Mouse (Mus musculus) forebrain, embryonic 16.5 days (tissue): ENCODE measurements around the gene BC005537. TPM values are rescaled to one million over a fixed set of nuclear protein-coding genes. Genes with fewer than 3 reads are reported as not detected.

Experiments used
- ATAC-seq: fragments of 200-750 bp; cut with Nextera tagmentation; 2 replicates; pipeline ENCODE4 v1.8.0; 2017; ENCODE audit warnings: mild to moderate bottlenecking, moderate library complexity
- H3K27ac ChIP-seq: fragments of 300-500 bp; sonication (generic); 2 replicates; pipeline ENCODE4 v1.5.1; 2014; ENCODE audit warnings: low read length, control low read depth
- H3K27me3 ChIP-seq: fragments of 300-500 bp; sonication (generic); replicated peaks from 2 replicates; pipeline ENCODE4 v1.6.1; 2014; ENCODE audit warnings: low read length; ENCODE audit not compliant: control insufficient read depth, insufficient read depth
- H3K36me3 ChIP-seq: fragments of 300-500 bp; sonication (generic); 2 replicates; pipeline ENCODE4 v1.6.1; 2014; ENCODE audit not compliant: control insufficient read depth, insufficient read depth
- H3K4me1 ChIP-seq: fragments of 300-500 bp; sonication (generic); replicated peaks from 2 replicates; pipeline ENCODE4 v1.6.1; 2014; ENCODE audit warnings: low read length; ENCODE audit not compliant: control insufficient read depth, insufficient read depth
- H3K4me2 ChIP-seq: fragments of 300-500 bp; sonication (generic); 2 replicates; pipeline ENCODE4 v1.6.1; 2014; ENCODE audit warnings: mild to moderate bottlenecking, low read length, control low read depth
- H3K4me3 ChIP-seq: fragments of 300-500 bp; sonication (generic); replicated peaks from 2 replicates; pipeline ENCODE4 v1.5.1; 2014; ENCODE audit warnings: mild to moderate bottlenecking, low read length, control low read depth
- H3K9ac ChIP-seq: fragments of 300-500 bp; sonication (generic); replicated peaks from 2 replicates; pipeline ENCODE4 v1.6.1; 2014; ENCODE audit warnings: low read depth, low read length, control low read depth
- H3K9me3 ChIP-seq: fragments of 300-500 bp; sonication (generic); 2 replicates; pipeline ENCODE4 v1.6.1; 2016; ENCODE audit warnings: low read length; ENCODE audit not compliant: control insufficient read depth
- WGBS: fragments of 180-500 bp; shearing (Covaris S2); extraction: QIAGEN DNeasy Blood & Tissue Kit; methylation state at CpG from one replicate; pipeline ENCODE4 v1.1.7; 2014; 5-methylcytosine and 5-hydroxymethylcytosine counted together
- polyA plus RNA-seq: library from polyadenylated mRNA; unstranded; fragments of >200 nt; fragmentation: Nextera tagmentation; extraction: Ambion mirVana; gene quantifications from 2 replicates; pipeline ENCODE4 v1.2.1, GENCODE M21; 2015

The BC005537 gene
- 26.8 and 30.9 TPM in 2 replicates for polyA plus RNA-seq

GRCm38 (mm10) chr13:24801308-24801921 is at the start of gene BC005537:
BC005537 (plus strand) TSS chr13:24801657.
- Histone ChIP-seq H3K4me2 (peak within 1 kb of the TSS; percentile 94), H3K27me3 (no peaks in the 10 kb centered on the region), H3K9me3 (no peaks in the 10 kb centered on the region), H3K9ac (peak within 1 kb of the TSS; percentile 83), H3K4me3 (peak within 1 kb of the TSS; percentile 70), H3K4me1 (peaks cover 23% of the 10 kb centered on the region), H3K36me3 (0 out of 2 replicates have a peak, but pooled peaks cover 2% of the 10 kb centered on the region), H3K27ac (peak within 1 kb of the TSS; percentile 99)
- ATAC-seq = peak; percentile 47
- WGBS = under 1% methylated on average over 52 of the region's 74 CpGs

- H3K27ac ChIP-seq = no peak overlapping the region
- peaks cover 4% of the 10 kb centered on the region for H3K4me1 ChIP-seq
- H3K9ac ChIP-seq = no peak overlapping the region
- no peaks in the 10 kb centered on the region for H3K27me3 ChIP-seq
- ATAC-seq = no peak
- 94% methylated on average over 3 of the region's 3 CpGs for WGBS
- H3K9me3 ChIP-seq = no peaks in the 10 kb centered on the region
- no peaks in the 10 kb centered on the region for H3K36me3 ChIP-seq
- no peak overlapping the region for H3K4me3 ChIP-seq
- H3K4me2 ChIP-seq = no peak overlapping the region
These were observed 44.7 kb upstream of the BC005537 start for GRCm38 (mm10) chr13:24756756-24757155.

GRCm38 (mm10) chr13:24757820-24758564 is 43.5 kb upstream of the BC005537 start:
- WGBS = 90% methylated on average over 12 of the region's 12 CpGs
- no peak overlapping the region for H3K4me2 ChIP-seq
- H3K36me3 ChIP-seq = no peaks in the 10 kb centered on the region
- no peak overlapping the region for H3K9ac ChIP-seq
- H3K9me3 ChIP-seq = no peaks in the 10 kb centered on the region
- peaks cover 8% of the 10 kb centered on the region for H3K4me1 ChIP-seq
- no peaks in the 10 kb centered on the region for H3K27me3 ChIP-seq
- ATAC-seq = no peak
- H3K4me3 ChIP-seq = no peak overlapping the region
- no peak overlapping the region for H3K27ac ChIP-seq

- no peak overlapping the region for H3K9ac ChIP-seq
- H3K36me3 ChIP-seq = no peaks in the 10 kb centered on the region
- no peaks in the 10 kb centered on the region for H3K27me3 ChIP-seq
- 92% methylated on average over 10 of the region's 10 CpGs for WGBS
- no peak overlapping the region for H3K27ac ChIP-seq
- peaks cover 8% of the 10 kb centered on the region for H3K4me1 ChIP-seq
- H3K9me3 ChIP-seq = no peaks in the 10 kb centered on the region
- ATAC-seq = no peak
- no peak overlapping the region for H3K4me3 ChIP-seq
- no peak overlapping the region for H3K4me2 ChIP-seq
These were observed 42.0 kb upstream of the BC005537 start for GRCm38 (mm10) chr13:24759451-24759850.

- H3K9me3 ChIP-seq = no peaks in the 10 kb centered on the region
- H3K4me1 ChIP-seq = peaks cover 8% of the 10 kb centered on the region
- H3K36me3 ChIP-seq = no peaks in the 10 kb centered on the region
- no peaks in the 10 kb centered on the region for H3K27me3 ChIP-seq
- no peak overlapping the region for H3K9ac ChIP-seq
- 0 out of 2 replicates have a peak, but pooled peaks have one; percentile 9 for ATAC-seq
- no peak overlapping the region for H3K4me3 ChIP-seq
- H3K27ac ChIP-seq = no peak overlapping the region
- H3K4me2 ChIP-seq = 0 out of 2 replicates have a peak overlapping the region, but pooled peaks have one; percentile 10
- 27% methylated on average over 5 of the region's 5 CpGs for WGBS
These were observed 41.0 kb upstream of the BC005537 start for GRCm38 (mm10) chr13:24760351-24760870.

- Histone ChIP-seq H3K9ac (peak overlapping the region; percentile 60), H3K4me2 (peak overlapping the region; percentile 59), H3K27me3 (no peaks in the 10 kb centered on the region), H3K36me3 (no peaks in the 10 kb centered on the region), H3K27ac (peak overlapping the region; percentile 24; the same call in 1 of the 2 replicates), H3K4me3 (peak overlapping the region; percentile 85), H3K4me1 (peaks cover 8% of the 10 kb centered on the region), H3K9me3 (no peaks in the 10 kb centered on the region)
- 4% methylated on average over 10 of the region's 10 CpGs for WGBS
- no peak for ATAC-seq
These were observed 40.4 kb upstream of the BC005537 start for GRCm38 (mm10) chr13:24761083-24761402.

- peak within 1 kb of the TSS; percentile 77 for H3K27ac ChIP-seq
These were observed 39.8 kb upstream of the BC005537 start, which contains the start of gene Gmnn for GRCm38 (mm10) chr13:24761403-24762227. Gmnn (minus strand) TSS chr13:24761923.

GRCm38 (mm10) chr13:24762254-24762653 is 39.2 kb upstream of the BC005537 start:
- H3K4me2 ChIP-seq = peak overlapping the region; percentile 59
- peak overlapping the region; percentile 85 for H3K4me3 ChIP-seq
- peaks cover 8% of the 10 kb centered on the region for H3K4me1 ChIP-seq
- peak overlapping the region; percentile 60; the same call in 1 of the 2 replicates for H3K9ac ChIP-seq
- H3K27ac ChIP-seq = no peak overlapping the region
- H3K9me3 ChIP-seq = no peaks in the 10 kb centered on the region
- WGBS = 39% methylated on average over 4 of the region's 4 CpGs
- no peaks in the 10 kb centered on the region for H3K27me3 ChIP-seq
- no peak for ATAC-seq
- H3K36me3 ChIP-seq = no peaks in the 10 kb centered on the region

More at GRCm38 (mm10) chr13:24761403-24762227, 39.8 kb upstream of the BC005537 start, which contains the start of gene Gmnn:
- no peaks in the 10 kb centered on the region for H3K27me3 ChIP-seq
- H3K4me3 ChIP-seq = peak within 1 kb of the TSS; percentile 85
- H3K36me3 ChIP-seq = no peaks in the 10 kb centered on the region
- WGBS = under 1% methylated on average over 78 of the region's 79 CpGs
- peak within 1 kb of the TSS; percentile 60 for H3K9ac ChIP-seq
- peak; percentile 98 for ATAC-seq
- H3K9me3 ChIP-seq = no peaks in the 10 kb centered on the region
- peak within 1 kb of the TSS; percentile 59 for H3K4me2 ChIP-seq
- peaks cover 8% of the 10 kb centered on the region for H3K4me1 ChIP-seq
